Mouse (Mus musculus) forebrain, embryonic 11.5 days (tissue): Measurements from ENCODE around the gene Esam. TPM values are rescaled to one million over a fixed set of nuclear protein-coding genes. Genes with fewer than 3 reads are reported as not detected.

Source experiments
- ATAC-seq: fragments of 200-750 bp; cut with Nextera tagmentation; replicated peaks from 2 replicates; pipeline ENCODE4 v1.8.0; 2017; ENCODE audit warnings: moderate TSS enrichment; ENCODE audit not compliant: low FRiP score
- DNase-seq: peaks from one replicate; pipeline ENCODE4 v3.0.0-alpha.2; 2017; ENCODE audit warnings: low spot score
- H3K27ac ChIP-seq: fragments of 300-500 bp; sonication (generic); 2 replicates; pipeline ENCODE4 v1.5.1; 2014; ENCODE audit warnings: low read depth, low read length
- H3K27me3 ChIP-seq: fragments of 300-500 bp; sonication (generic); 2 replicates; pipeline ENCODE4 v1.6.1; 2014; ENCODE audit warnings: mild to moderate bottlenecking, low read length, mixed read lengths; ENCODE audit not compliant: control insufficient read depth, insufficient read depth
- H3K36me3 ChIP-seq: fragments of 300-500 bp; sonication (generic); 2 replicates; pipeline ENCODE4 v1.6.1; 2014; ENCODE audit warnings: mild to moderate bottlenecking, low read length, moderate library complexity, mixed read lengths; ENCODE audit not compliant: control insufficient read depth, insufficient read depth
- H3K4me1 ChIP-seq: fragments of 300-500 bp; sonication (generic); replicated peaks from 2 replicates; pipeline ENCODE4 v1.6.1; 2014; ENCODE audit warnings: low read length, mixed read lengths; ENCODE audit not compliant: control insufficient read depth, insufficient read depth
- H3K4me2 ChIP-seq: fragments of 300-500 bp; sonication (generic); 2 replicates; pipeline ENCODE4 v1.6.1; 2014; ENCODE audit warnings: low read depth, mild to moderate bottlenecking, low read length, moderate library complexity, mixed read lengths; ENCODE audit not compliant: severe bottlenecking
- H3K4me3 ChIP-seq: fragments of 300-500 bp; sonication (generic); 2 replicates; pipeline ENCODE4 v1.5.1; 2014; ENCODE audit warnings: low read depth, low read length
- H3K9ac ChIP-seq: fragments of 300-500 bp; sonication (generic); 2 replicates; pipeline ENCODE4 v1.6.1; 2014; ENCODE audit warnings: low read length
- H3K9me3 ChIP-seq: fragments of 300-500 bp; sonication (generic); 2 replicates; pipeline ENCODE4 v1.6.1; 2016; ENCODE audit warnings: low read length, mixed read lengths; ENCODE audit not compliant: control insufficient read depth
- WGBS: fragments of 180-500 bp; shearing (Covaris S2); extraction: QIAGEN DNeasy Blood & Tissue Kit; methylation state at CpG from one replicate; pipeline ENCODE4 v1.1.7; 2014; 5-methylcytosine and 5-hydroxymethylcytosine counted together
- polyA plus RNA-seq: library from polyadenylated mRNA; unstranded; fragments of >200 nt; fragmentation: Nextera tagmentation; extraction: Ambion mirVana; gene quantifications from 2 replicates; pipeline ENCODE4 v1.2.1, GENCODE M21; 2014

Esam gene
- polyA plus RNA-seq, result 29.8 and 30.7 TPM in 2 replicates

DNA sequence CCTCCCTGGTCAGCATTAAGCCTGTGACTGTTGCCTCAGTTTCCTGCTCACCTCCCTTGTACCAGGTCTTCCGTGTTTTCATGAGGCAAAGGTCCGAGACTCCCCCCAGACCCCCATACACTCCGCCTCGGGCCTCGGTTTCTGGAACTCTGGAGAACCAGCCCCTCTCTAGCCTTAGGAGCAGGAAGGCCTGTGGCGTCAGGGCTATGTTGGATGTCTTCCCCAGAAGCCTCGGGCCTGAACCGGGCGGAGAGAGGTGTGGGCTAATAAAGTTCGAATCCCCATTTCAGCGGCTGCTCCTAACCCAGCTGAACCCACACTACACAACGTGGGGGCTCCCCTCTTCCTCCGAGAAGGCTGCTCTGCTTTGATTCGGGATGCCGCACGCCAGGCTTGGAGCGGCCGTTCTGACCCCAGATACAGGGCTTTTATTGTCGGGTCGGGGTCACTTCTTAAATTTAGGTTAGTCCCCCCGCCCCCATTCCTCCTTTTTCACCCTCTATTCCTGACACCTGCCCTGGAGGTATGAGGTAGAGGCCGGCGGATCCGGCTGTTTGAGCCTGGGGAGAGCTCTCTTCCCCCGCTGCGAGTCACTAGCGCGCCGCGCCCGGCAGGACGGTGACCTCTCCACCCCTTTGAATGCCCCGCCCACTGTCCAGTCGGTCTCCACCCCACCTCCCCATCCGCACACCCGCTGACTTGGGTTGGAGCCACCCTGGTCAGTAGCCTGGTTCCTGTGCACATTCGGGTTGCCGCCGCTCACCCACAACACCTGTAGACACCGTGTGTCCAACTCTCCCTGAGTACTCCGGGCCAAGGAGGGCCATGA is at the start of gene Esam:
Gene Esam (plus strand): TSS at position 683 of the 829 bp plus-strand sequence.
- Histone ChIP-seq H3K9ac (no peak within 1 kb of the TSS), H3K4me2 (0 out of 2 replicates have a peak within 1 kb of the TSS, but pooled peaks have one; percentile 5), H3K27ac (no peak within 1 kb of the TSS), H3K4me1 (peaks cover 12% of the 10 kb centered on the region; the same call in 1 of the 2 replicates), H3K4me3 (no peak within 1 kb of the TSS), H3K9me3 (no peaks in the 10 kb centered on the region), H3K27me3 (peaks cover 59% of the 10 kb centered on the region), H3K36me3 (peaks cover 4% of the 10 kb centered on the region)
- DNase-seq (peak; percentile 64), ATAC-seq (no peak)
- 1% methylated on average over 41 of the region's 41 CpGs for WGBS

DNA sequence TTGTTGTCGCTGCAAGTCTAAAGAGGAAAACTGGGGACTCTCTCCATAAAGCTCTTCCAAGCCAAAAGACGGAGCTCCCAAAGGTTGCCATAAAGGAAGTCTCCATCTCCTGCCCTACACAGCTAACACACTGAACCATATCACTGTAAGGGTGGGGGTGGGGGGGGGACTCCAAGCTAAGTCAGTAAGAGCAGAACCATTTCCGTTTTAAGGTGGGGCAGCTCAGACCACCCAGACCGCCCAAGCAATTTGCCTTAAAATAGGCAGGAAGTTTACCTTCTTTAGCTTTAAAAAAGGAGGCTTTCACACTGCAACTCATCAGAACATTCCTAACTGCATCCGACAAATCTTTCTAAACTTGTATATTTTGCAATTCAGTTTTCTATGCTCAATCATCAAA is 42.7 kb upstream of the Esam start:
- H3K27me3 ChIP-seq, result no peaks in the 10 kb centered on the region
- WGBS, result 70% methylated on average over 5 of the region's 5 CpGs
- no peak overlapping the region for H3K27ac ChIP-seq
- no peak overlapping the region for H3K4me2 ChIP-seq
- H3K4me1 ChIP-seq, result no peaks in the 10 kb centered on the region; the same call in 1 of the 2 replicates
- DNase-seq (no peak), ATAC-seq (no peak)
- no peaks in the 10 kb centered on the region for H3K36me3 ChIP-seq
- H3K9me3 ChIP-seq, result no peaks in the 10 kb centered on the region
- no peak overlapping the region for H3K4me3 ChIP-seq
- H3K9ac ChIP-seq, result no peak overlapping the region

GRCm38 (mm10) chr9:37488041-37488440 is 39.8 kb upstream of the Esam start:
- Histone ChIP-seq H3K4me1 (no peaks in the 10 kb centered on the region; the same call in 1 of the 2 replicates), H3K27me3 (no peaks in the 10 kb centered on the region), H3K36me3 (no peaks in the 10 kb centered on the region; the same call in 1 of the 2 replicates), H3K9ac (peak overlapping the region; percentile 98; the same call in 1 of the 2 replicates), H3K9me3 (no peaks in the 10 kb centered on the region), H3K27ac (peak overlapping the region; percentile 97; the same call in 1 of the 2 replicates), H3K4me3 (peak overlapping the region; percentile 99), H3K4me2 (peak overlapping the region; percentile 64)
- WGBS, result 24% methylated on average over 4 of the region's 4 CpGs
- ATAC-seq (no peak), DNase-seq (no peak)

GRCm38 (mm10) chr9:37488611-37489396 is 39.1 kb upstream of the Esam start, which contains the start of gene Msantd2:
Msantd2 (plus strand) TSS chr9:37489319.
- peak; percentile 97 for ATAC-seq
- peak; percentile 97 for DNase-seq
- Histone ChIP-seq H3K4me1 (no peaks in the 10 kb centered on the region; the same call in 1 of the 2 replicates), H3K36me3 (no peaks in the 10 kb centered on the region; the same call in 1 of the 2 replicates), H3K9me3 (no peaks in the 10 kb centered on the region), H3K27me3 (no peaks in the 10 kb centered on the region), H3K9ac (peak within 1 kb of the TSS; percentile 98), H3K4me2 (peak within 1 kb of the TSS; percentile 64), H3K4me3 (peak within 1 kb of the TSS; percentile 99), H3K27ac (peak within 1 kb of the TSS; percentile 97)
- WGBS, result under 1% methylated on average over 44 of the region's 44 CpGs

- Histone ChIP-seq H3K9ac (peak overlapping the region; percentile 98), H3K4me2 (peak overlapping the region; percentile 64), H3K27me3 (no peaks in the 10 kb centered on the region), H3K4me1 (no peaks in the 10 kb centered on the region; the same call in 1 of the 2 replicates), H3K27ac (peak overlapping the region; percentile 97), H3K4me3 (peak overlapping the region; percentile 99), H3K9me3 (no peaks in the 10 kb centered on the region), H3K36me3 (no peaks in the 10 kb centered on the region; the same call in 1 of the 2 replicates)
- DNase-seq, result peak; percentile 83
- peak; percentile 85 for ATAC-seq
- 1% methylated on average over 71 of the region's 75 CpGs for WGBS
Measured at GRCm38 (mm10) chr9:37489446-37490120, 38.3 kb upstream of the Esam start.

GRCm38 (mm10) chr9:37495761-37496160 is 32.1 kb upstream of the Esam start:
- Histone ChIP-seq H3K27me3 (no peaks in the 10 kb centered on the region), H3K9ac (no peak overlapping the region), H3K4me2 (no peak overlapping the region), H3K4me3 (no peak overlapping the region), H3K9me3 (no peaks in the 10 kb centered on the region), H3K27ac (no peak overlapping the region), H3K4me1 (no peaks in the 10 kb centered on the region), H3K36me3 (no peaks in the 10 kb centered on the region; the same call in 1 of the 2 replicates)
- no peak for ATAC-seq
- no peak for DNase-seq
- 82% methylated on average over 3 of the region's 3 CpGs for WGBS

DNA sequence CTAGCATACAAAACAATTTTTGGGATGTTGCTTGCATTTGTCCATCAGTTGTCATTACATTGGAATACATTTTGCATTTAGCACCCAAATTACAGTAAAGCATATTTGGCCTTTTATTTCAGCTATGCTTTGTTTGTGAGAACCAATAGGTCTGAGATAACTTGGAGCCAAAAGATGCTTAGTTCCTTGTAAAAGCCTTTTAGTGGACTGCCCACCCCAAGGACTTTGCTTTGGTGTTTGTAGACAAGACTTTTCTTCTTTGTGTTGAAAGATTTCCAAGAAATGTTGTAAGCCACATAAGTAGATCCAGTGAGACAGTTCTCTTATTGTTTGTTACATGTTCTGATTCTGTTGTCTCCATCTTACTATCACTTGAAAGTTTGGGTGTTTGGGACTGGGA is 31.6 kb upstream of the Esam start:
- no peak overlapping the region for H3K4me2 ChIP-seq
- no peak for ATAC-seq
- H3K4me3 ChIP-seq, result no peak overlapping the region
- H3K9me3 ChIP-seq, result no peaks in the 10 kb centered on the region
- H3K27me3 ChIP-seq, result no peaks in the 10 kb centered on the region
- H3K27ac ChIP-seq, result no peak overlapping the region
- H3K4me1 ChIP-seq, result no peaks in the 10 kb centered on the region
- H3K36me3 ChIP-seq, result no peaks in the 10 kb centered on the region; the same call in 1 of the 2 replicates
- H3K9ac ChIP-seq, result no peak overlapping the region
- DNase-seq, result no peak

DNA sequence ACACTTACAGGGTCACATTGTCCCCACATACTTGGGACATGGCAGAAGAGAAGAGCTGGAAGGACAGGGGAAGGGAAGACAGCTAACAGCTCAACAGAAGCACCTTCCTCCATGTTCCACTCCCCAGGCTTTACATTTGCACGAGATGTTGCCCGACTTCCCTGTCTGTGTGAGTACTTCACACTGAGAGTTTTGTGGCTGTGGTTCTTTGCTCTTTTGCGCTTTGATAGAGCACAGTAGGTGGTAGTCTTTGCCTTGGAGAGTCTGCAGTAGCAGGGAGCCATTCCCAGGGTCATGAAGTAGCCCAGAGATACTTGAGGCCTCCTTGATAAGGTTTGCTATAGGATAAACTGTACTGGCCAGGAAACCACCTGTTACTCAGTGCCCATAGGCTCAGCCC is 27.7 kb upstream of the Esam start:
- Histone ChIP-seq H3K4me3 (no peak overlapping the region), H3K4me1 (no peaks in the 10 kb centered on the region), H3K27ac (no peak overlapping the region), H3K4me2 (no peak overlapping the region), H3K9ac (no peak overlapping the region), H3K36me3 (no peaks in the 10 kb centered on the region; the same call in 1 of the 2 replicates), H3K27me3 (no peaks in the 10 kb centered on the region), H3K9me3 (no peaks in the 10 kb centered on the region)
- DNase-seq, result no peak
- WGBS, result 75% methylated on average over 3 of the region's 3 CpGs
- no peak for ATAC-seq
